Mouse (Mus musculus): Measurements from ENCODE around the gene Ska3. TPM values are rescaled to one million over a fixed set of nuclear protein-coding genes. Genes with fewer than 3 reads are reported as not detected.

The Ska3 gene
- polyA plus RNA-seq, 1 experiment from 2014 or later: 28.6 TPM

- Histone ChIP-seq H3K9ac (peak overlapping the region; percentile 42), H3K4me3 (replicated peaks) (peak overlapping the region; percentile 79), H3K36me3 (peaks cover 20% of the 10 kb centered on the region), H3K4me1 (peaks cover 14% of the 10 kb centered on the region), H3K9me3 (replicated peaks) (no peaks in the 10 kb centered on the region), H3K27ac (replicated peaks) (peak overlapping the region; percentile 65), H3K27me3 (no peaks in the 10 kb centered on the region), H3K4me2 (replicated peaks) (peak overlapping the region; percentile 69)
- ATAC-seq (ENCODE audit: insufficient number of reproducible peaks, low FRiP score, low TSS enrichment, low read depth): peak; percentile 63
- 10% methylated on average over 7 of the region's 7 CpGs for WGBS
Measured at GRCm38 (mm10) chr14:57797551-57797950, 28.4 kb downstream of the Ska3 start.

DNA sequence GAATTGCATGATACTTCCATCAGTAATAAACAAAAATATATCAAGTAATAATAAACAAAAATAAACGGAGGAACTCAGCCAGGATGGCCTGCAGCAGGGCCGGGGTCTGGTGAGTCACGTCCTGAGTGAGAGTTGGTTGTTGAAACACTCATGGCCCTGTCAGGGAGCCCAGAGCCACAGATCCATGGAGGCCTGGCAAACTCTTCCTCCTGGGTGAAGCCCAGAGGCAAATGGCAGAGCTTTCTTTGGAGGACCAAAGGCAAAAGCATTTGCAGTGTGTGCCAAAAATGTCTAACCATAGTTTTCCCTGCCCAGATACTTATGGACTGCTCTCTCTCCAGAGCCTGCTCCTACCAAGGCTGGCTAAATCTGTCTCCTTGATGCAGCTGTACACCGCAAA, 34.8 kb downstream of the Ska3 start:
- H3K9me3 ChIP-seq (replicated peaks): no peaks in the 10 kb centered on the region
- H3K4me3 ChIP-seq (replicated peaks): no peak overlapping the region
- no peaks in the 10 kb centered on the region for H3K36me3 ChIP-seq
- no peak for ATAC-seq (ENCODE audit: insufficient number of reproducible peaks, low FRiP score, low TSS enrichment, low read depth)
- H3K27ac ChIP-seq (replicated peaks): no peak overlapping the region
- H3K4me2 ChIP-seq (replicated peaks): no peak overlapping the region
- no peak overlapping the region for H3K9ac ChIP-seq
- WGBS: 73% methylated on average over 4 of the region's 4 CpGs
- no peaks in the 10 kb centered on the region for H3K4me1 ChIP-seq
- no peaks in the 10 kb centered on the region for H3K27me3 ChIP-seq

DNA sequence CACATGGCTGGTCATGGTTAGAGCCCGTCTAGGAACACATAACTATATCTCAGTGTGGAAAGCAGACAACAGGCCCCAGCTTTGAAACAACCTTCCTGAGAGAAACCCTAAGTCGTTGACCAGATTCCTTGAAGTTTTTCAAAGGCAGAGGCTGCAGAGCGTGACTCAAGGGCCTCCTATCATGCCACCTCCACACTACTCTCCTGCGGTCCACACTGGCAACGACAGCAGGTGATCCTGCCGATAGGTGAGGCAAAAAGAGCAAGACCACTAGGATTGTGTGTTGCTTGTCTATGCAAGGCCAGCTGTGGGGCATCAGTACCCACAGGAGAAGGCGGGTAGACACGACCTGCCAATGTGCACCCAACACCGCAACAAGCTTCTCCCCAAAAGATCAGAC, 36.2 kb downstream of the Ska3 start:
- H3K9ac ChIP-seq: no peak overlapping the region
- 88% methylated on average over 9 of the region's 9 CpGs for WGBS
- H3K4me2 ChIP-seq (replicated peaks): no peak overlapping the region

DNA sequence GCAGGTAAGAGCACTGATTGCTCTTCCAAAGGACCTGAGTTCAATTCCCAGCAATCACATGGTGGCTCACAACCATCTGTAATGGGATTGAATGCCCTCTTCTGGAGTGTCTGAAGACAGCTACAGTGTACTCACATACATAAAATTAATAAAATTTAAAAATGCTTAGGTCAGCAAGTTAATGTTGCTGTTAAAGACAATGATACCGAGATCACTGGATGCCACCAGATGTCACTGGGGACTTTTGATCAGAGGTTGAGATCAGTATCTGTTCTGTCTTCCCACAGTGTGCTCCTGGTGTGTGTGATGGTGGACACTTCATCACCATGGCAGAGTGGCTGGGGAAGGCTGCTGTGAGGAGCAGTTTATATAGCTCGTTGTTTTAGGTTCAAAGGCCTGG, 36.7 kb downstream of the Ska3 start:
- no peak overlapping the region for H3K9ac ChIP-seq
- 82% methylated on average over 2 of the region's 2 CpGs for whole genome bisulfite sequencing
- ATAC-seq (ENCODE audit: insufficient number of reproducible peaks, low FRiP score, low TSS enrichment, low read depth): no peak

More for the DNA sequence above, 36.2 kb downstream of the Ska3 start:
- Histone ChIP-seq H3K4me3 (replicated peaks) (no peak overlapping the region), H3K4me1 (no peaks in the 10 kb centered on the region), H3K27me3 (no peaks in the 10 kb centered on the region), H3K9me3 (replicated peaks) (no peaks in the 10 kb centered on the region), H3K36me3 (no peaks in the 10 kb centered on the region), H3K27ac (replicated peaks) (no peak overlapping the region)
- no peak for ATAC-seq (ENCODE audit: insufficient number of reproducible peaks, low FRiP score, low TSS enrichment, low read depth)

DNA sequence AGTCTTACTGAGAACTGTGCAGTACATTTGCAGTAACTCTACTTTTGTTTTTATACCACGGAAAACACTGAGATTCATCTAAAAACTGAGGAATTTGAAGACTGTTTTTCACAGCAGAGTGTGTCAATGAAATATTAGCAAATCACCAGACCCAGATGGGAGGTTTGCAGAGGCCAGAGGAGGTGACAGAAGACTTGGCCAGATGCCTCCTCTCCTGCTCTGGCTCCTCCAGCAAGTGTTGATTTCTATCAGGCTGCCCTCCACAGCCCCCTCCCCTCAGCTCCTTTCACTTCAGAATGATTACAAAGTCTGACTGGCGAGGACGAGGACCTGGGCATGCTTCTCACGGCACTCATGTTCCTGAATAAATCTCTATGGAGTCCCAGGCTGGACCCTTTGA, 38.6 kb downstream of the Ska3 start:
- no peaks in the 10 kb centered on the region for H3K4me1 ChIP-seq

More for the DNA sequence above, 36.7 kb downstream of the Ska3 start:
- Histone ChIP-seq H3K4me3 (replicated peaks) (no peak overlapping the region), H3K27ac (replicated peaks) (no peak overlapping the region), H3K9me3 (replicated peaks) (no peaks in the 10 kb centered on the region), H3K4me1 (no peaks in the 10 kb centered on the region), H3K27me3 (no peaks in the 10 kb centered on the region), H3K36me3 (no peaks in the 10 kb centered on the region), H3K4me2 (replicated peaks) (no peak overlapping the region)

GRCm38 (mm10) chr14:57772157-57772815, 53.7 kb downstream of the Ska3 start:
- no peak for ATAC-seq (ENCODE audit: insufficient number of reproducible peaks, low FRiP score, low TSS enrichment, low read depth)
- no peaks in the 10 kb centered on the region for H3K4me1 ChIP-seq
- WGBS: 82% methylated on average over 6 of the region's 6 CpGs
- no peak overlapping the region for H3K4me3 ChIP-seq (replicated peaks)
- H3K36me3 ChIP-seq: no peaks in the 10 kb centered on the region
- H3K27ac ChIP-seq (replicated peaks): no peak overlapping the region
- no peak overlapping the region for H3K4me2 ChIP-seq (replicated peaks)
- H3K9me3 ChIP-seq (replicated peaks): no peaks in the 10 kb centered on the region
- no peak overlapping the region for H3K9ac ChIP-seq
- H3K27me3 ChIP-seq: no peaks in the 10 kb centered on the region

More for the DNA sequence above, 38.6 kb downstream of the Ska3 start:
- no peaks in the 10 kb centered on the region for H3K9me3 ChIP-seq (replicated peaks)
- H3K27ac ChIP-seq (replicated peaks): no peak overlapping the region
- no peak overlapping the region for H3K9ac ChIP-seq
- H3K27me3 ChIP-seq: no peaks in the 10 kb centered on the region
- ATAC-seq (ENCODE audit: insufficient number of reproducible peaks, low FRiP score, low TSS enrichment, low read depth): no peak
- no peak overlapping the region for H3K4me2 ChIP-seq (replicated peaks)
- 56% methylated on average over 4 of the region's 4 CpGs for WGBS
- H3K36me3 ChIP-seq: no peaks in the 10 kb centered on the region
- H3K4me3 ChIP-seq (replicated peaks): no peak overlapping the region

- ATAC-seq (ENCODE audit: insufficient number of reproducible peaks, low FRiP score, low TSS enrichment, low read depth): no peak
- H3K9ac ChIP-seq: no peak overlapping the region
- H3K9me3 ChIP-seq (replicated peaks): no peaks in the 10 kb centered on the region
- H3K4me3 ChIP-seq (replicated peaks): no peak overlapping the region
- H3K4me2 ChIP-seq (replicated peaks): no peak overlapping the region
- WGBS: 87% methylated on average over 5 of the region's 5 CpGs
- H3K4me1 ChIP-seq: no peaks in the 10 kb centered on the region
- no peaks in the 10 kb centered on the region for H3K36me3 ChIP-seq
- no peaks in the 10 kb centered on the region for H3K27me3 ChIP-seq
- H3K27ac ChIP-seq (replicated peaks): no peak overlapping the region
Measured at GRCm38 (mm10) chr14:57769102-57769501, 56.9 kb downstream of the Ska3 start.

DNA sequence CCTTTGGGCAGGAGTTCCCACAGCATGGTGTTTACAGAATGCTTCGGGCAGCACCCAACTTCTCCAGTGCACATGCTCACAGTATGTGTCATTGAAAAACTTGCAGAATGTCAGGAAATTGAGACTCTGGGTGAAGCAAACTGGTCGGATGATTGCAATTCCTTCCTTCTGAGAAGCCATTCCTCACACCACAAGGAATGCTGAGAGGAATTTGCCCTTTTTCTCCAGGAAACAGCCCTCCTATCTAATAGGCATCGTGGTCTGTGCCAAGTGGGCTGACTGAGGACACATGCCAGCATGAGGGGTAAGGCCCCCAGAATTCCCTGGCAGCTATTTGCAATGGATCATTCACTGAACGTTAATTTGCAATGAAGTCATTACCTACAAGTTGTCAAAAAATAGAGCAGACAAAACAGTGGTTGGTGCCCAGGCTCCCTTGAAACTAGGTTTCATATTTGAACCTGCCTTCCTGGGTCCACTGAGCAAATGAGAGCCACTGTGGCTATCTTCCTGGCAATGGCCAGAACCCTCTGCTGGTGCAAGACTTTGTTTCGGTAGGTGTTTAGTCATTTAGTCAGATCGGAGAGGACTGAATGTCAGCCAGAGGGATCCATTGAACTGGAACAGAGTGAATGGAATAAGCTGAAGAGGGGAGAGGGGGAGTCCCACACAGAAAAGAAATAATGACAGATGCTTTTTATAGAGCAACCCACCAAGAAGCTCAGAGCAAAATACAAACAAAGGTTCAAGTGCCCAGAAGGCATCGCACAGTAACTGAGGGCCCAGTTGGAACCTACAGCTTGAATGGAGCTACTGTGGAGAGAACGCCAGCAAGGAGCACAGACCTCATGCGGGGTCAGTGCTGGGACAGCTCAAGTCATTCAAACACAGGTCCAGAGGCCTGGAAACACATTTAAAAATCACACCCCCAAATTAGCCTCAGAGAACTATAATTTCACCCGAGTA, 65.3 kb downstream of the Ska3 start:
- no peaks in the 10 kb centered on the region for H3K27me3 ChIP-seq
- H3K27ac ChIP-seq (replicated peaks): peak overlapping the region; percentile 66
- no peaks in the 10 kb centered on the region for H3K9me3 ChIP-seq (replicated peaks)
- no peak for ATAC-seq (ENCODE audit: insufficient number of reproducible peaks, low FRiP score, low TSS enrichment, low read depth)
- WGBS: 47% methylated on average over 10 of the region's 10 CpGs
- no peak overlapping the region for H3K4me2 ChIP-seq (replicated peaks)
- no peak overlapping the region for H3K4me3 ChIP-seq (replicated peaks)
- H3K4me1 ChIP-seq: peaks cover 10% of the 10 kb centered on the region
- H3K36me3 ChIP-seq: no peaks in the 10 kb centered on the region
- no peak overlapping the region for H3K9ac ChIP-seq

GRCm38 (mm10) chr14:57758237-57758636, 67.7 kb downstream of the Ska3 start, which contains the start of gene Lats2:
TSS of gene Lats2 (minus strand) at chr14:57758388.
- Histone ChIP-seq H3K4me2 (replicated peaks) (no peak within 1 kb of the TSS), H3K4me3 (replicated peaks) (no peak within 1 kb of the TSS), H3K36me3 (no peaks in the 10 kb centered on the region), H3K27me3 (no peaks in the 10 kb centered on the region), H3K4me1 (peaks cover 10% of the 10 kb centered on the region), H3K9me3 (replicated peaks) (no peaks in the 10 kb centered on the region), H3K27ac (replicated peaks) (peak within 1 kb of the TSS; percentile 66; the same call in 1 of the 2 replicates), H3K9ac (no peak within 1 kb of the TSS)
- ATAC-seq (ENCODE audit: insufficient number of reproducible peaks, low FRiP score, low TSS enrichment, low read depth): no peak
- WGBS: 77% methylated on average over 4 of the region's 4 CpGs

Data from embryonic facial prominence, embryonic 15.5 days (tissue).